Mouse (Mus musculus) retina, adult 2 months (tissue): ENCODE measurements at regions not wholly inside any gene's neighbourhood (a gene's known extent, or its start where the extent isn't known, plus 50 kb on each side); places are given as distances from the start of the nearest gene placed in this dataset.

Experiments used
- DNase-seq: peaks from one replicate; pipeline ENCODE4 v3.0.0-alpha.2; 2012; ENCODE audit warnings: low read depth, low spot score

GRCm38 (mm10) chr1:77567657-77568056, 52.8 kb upstream of the Epha4 start:
- DNase-seq = no peak
